ENCODE assay signal across 15 mouse cellular contexts in genomic region chr10:22631956-22632355, GRCm38 (mm10). TPM values are rescaled to one million over a fixed set of nuclear protein-coding genes. Genes with fewer than 3 reads are reported as not detected.
"Had no signal": no experiment of that assay in that cellular context is flagged by ENCODE, and none has a peak within 500 bp of the region (broad histone marks: within the 10 kb centered on the region; RNA-seq: fewer than 3 reads in every experiment).

No protein-coding gene starts in this region.

- H3K4me2 ChIP-seq: liver, embryonic 11.5 days; lung, embryonic 14.5 days; neural tube, embryonic 12.5 days had no signal

- H3K9ac ChIP-seq: lung, embryonic 14.5 days; neural tube, embryonic 12.5 days had no signal

- H3K27ac ChIP-seq: layer of hippocampus, adult 2 months; limb, embryonic 10.5 days; midbrain, embryonic 10.5 days; neural tube, embryonic 12.5 days had no signal

- H3K36me3 ChIP-seq: limb, embryonic 10.5 days; midbrain, embryonic 10.5 days; neural tube, embryonic 12.5 days had no signal

- DNase-seq: kidney, adult 18-20 months; kidney, postnatal 10 days; lung, embryonic 14.5 days; lung, postnatal 10 days; lung, postnatal 4 days; midbrain, embryonic 14.5 days; right cerebral cortex, postnatal 14 days; thymus, adult 18-20 months; thymus, postnatal 14 days had no signal

- H3K4me3 ChIP-seq: layer of hippocampus, adult 2 months; limb, embryonic 10.5 days; midbrain, embryonic 10.5 days; neural tube, embryonic 12.5 days had no signal

- H3K27me3 ChIP-seq: neural tube, embryonic 12.5 days had no signal

- H3K9me3 ChIP-seq: limb, embryonic 10.5 days; midbrain, embryonic 10.5 days; neural tube, embryonic 12.5 days had no signal

RNA-seq across cellular contexts. Expression of gene Slc2a12, which starts 12.9 kb away (rescaled TPM):
- total RNA-seq: neutrophil, adult 5-6 weeks had no signal
